Comparison of ENCODE assay signal across 19 mouse cellular contexts in the genomic region with DNA sequence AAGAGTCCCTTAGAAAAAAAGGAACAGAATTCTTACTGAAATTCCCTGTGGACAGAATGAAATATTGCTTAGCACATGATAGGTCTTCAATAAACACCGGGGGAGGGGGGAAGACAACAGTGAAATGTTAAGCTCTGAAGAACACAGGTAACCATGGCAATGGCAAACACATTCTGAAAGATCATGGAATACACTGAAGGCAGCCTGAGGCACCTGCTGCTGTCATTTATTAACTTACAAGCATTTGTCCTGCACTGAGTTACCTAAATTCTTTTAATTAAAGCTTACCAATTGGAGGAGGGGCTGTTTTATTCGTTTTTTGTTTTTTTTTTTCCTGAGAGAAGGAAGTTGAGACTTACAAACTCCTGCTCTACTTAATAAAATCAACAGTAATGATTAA. TPM values are rescaled to one million over a fixed set of nuclear protein-coding genes. Genes with fewer than 3 reads are reported as not detected.
"Had no signal": no experiment of that assay in that cellular context is flagged by ENCODE, and none has a peak within 500 bp of the region (broad histone marks: within the 10 kb centered on the region; RNA-seq: fewer than 3 reads in every experiment).

No protein-coding gene starts in this region.

- H3K4me2 ChIP-seq: lung, embryonic 14.5 days; midbrain, embryonic 12.5 days; neural tube, embryonic 13.5 days; stomach, embryonic 15.5 days had no signal

- H3K36me3 ChIP-seq: midbrain, embryonic 12.5 days; neural tube, embryonic 13.5 days; stomach, embryonic 15.5 days had no signal

- H3K4me1 ChIP-seq: neural tube, embryonic 13.5 days had no signal

- H3K27me3 ChIP-seq: midbrain, embryonic 12.5 days; neural tube, embryonic 13.5 days; stomach, embryonic 15.5 days had no signal

- H3K4me3 ChIP-seq: layer of hippocampus, adult 2 months; left cerebral cortex, adult 2 months; midbrain, embryonic 12.5 days; myocyte; neural tube, embryonic 13.5 days; stomach, embryonic 15.5 days had no signal

- DNase-seq: layer of hippocampus, postnatal 36 days; liver, postnatal 0 days; lung, embryonic 14.5 days; retina, postnatal 1 day; right cerebral cortex, postnatal 25 days; spleen, adult 18-20 months; thymus, postnatal 25 days had no signal

- H3K9ac ChIP-seq: liver, embryonic 14.5 days; liver, postnatal 0 days; lung, embryonic 14.5 days; midbrain, embryonic 12.5 days; neural tube, embryonic 13.5 days; stomach, embryonic 15.5 days had no signal

- H3K27ac ChIP-seq: layer of hippocampus, adult 2 months; left cerebral cortex, adult 2 months; liver, embryonic 14.5 days; macrophage; midbrain, embryonic 12.5 days; neural tube, embryonic 13.5 days; stomach, embryonic 15.5 days had no signal

- ATAC-seq: inflammation-experienced regulatory T-cells, adult 6 months; intestine, embryonic 16.5 days; liver, postnatal 0 days; lung, postnatal 0 days; midbrain, embryonic 16.5 days had no signal

- H3K9me3 ChIP-seq: midbrain, embryonic 12.5 days; neural tube, embryonic 13.5 days; stomach, embryonic 15.5 days had no signal

RNA-seq across cellular contexts. Expression of a gene that starts 7.3 kb away (rescaled TPM):
- polyA plus RNA-seq: myocyte had no signal
